Mouse (Mus musculus): ENCODE results near the gene Chst2.

The Chst2 gene

GRCm38 (mm10) chr9:95406571-95407561, at the start of gene Chst2:
TSS of gene Chst2 (minus strand) at chr9:95406722.
- DNase-seq, result peak; percentile 85 to 91

GRCm38 (mm10) chr9:95451931-95452330, 45.4 kb upstream of the Chst2 start:
- peak in 1 of 2 experiments; percentile 34 for DNase-seq

- no peak for DNase-seq
Observed at GRCm38 (mm10) chr9:95450586-95450985, 44.1 kb upstream of the Chst2 start.

- DNase-seq, result peak; percentile 38 to 58
Observed at GRCm38 (mm10) chr9:95442321-95442731, 35.8 kb upstream of the Chst2 start.

GRCm38 (mm10) chr9:95437883-95438282, 31.4 kb upstream of the Chst2 start:
- DNase-seq, result no peak

- no peak for DNase-seq
Observed at GRCm38 (mm10) chr9:95436294-95436613, 29.7 kb upstream of the Chst2 start.

- no peak for DNase-seq
Observed at GRCm38 (mm10) chr9:95435506-95436293, 29.2 kb upstream of the Chst2 start.

- no peak for DNase-seq
Observed at GRCm38 (mm10) chr9:95428277-95428676, 21.8 kb upstream of the Chst2 start.

GRCm38 (mm10) chr9:95413911-95414310, 7.4 kb upstream of the Chst2 start:
- DNase-seq, result no peak

- no peak for DNase-seq
Observed at GRCm38 (mm10) chr9:95412047-95412446, 5.5 kb upstream of the Chst2 start.

- peak in 1 of 2 experiments; percentile 34 for DNase-seq
Observed at GRCm38 (mm10) chr9:95407586-95408220, 1.2 kb upstream of the Chst2 start.

GRCm38 (mm10) chr9:95405946-95406570, 464 bp downstream of the Chst2 start:
- DNase-seq, result peak; percentile 53 to 59

- peak; percentile 56 to 68 for DNase-seq
Observed at GRCm38 (mm10) chr9:95405511-95405945, 994 bp downstream of the Chst2 start.

- peak; percentile 10 to 28 for DNase-seq
Observed at GRCm38 (mm10) chr9:95404811-95405465, 1.6 kb downstream of the Chst2 start.

- DNase-seq, result no peak
Observed at GRCm38 (mm10) chr9:95401686-95402085, 4.8 kb downstream of the Chst2 start.

- DNase-seq, result no peak
Observed at GRCm38 (mm10) chr9:95392011-95392410, 14.5 kb downstream of the Chst2 start.

- no peak for DNase-seq
Observed at GRCm38 (mm10) chr9:95389956-95390355, 16.6 kb downstream of the Chst2 start.

- DNase-seq, result no peak
Observed at GRCm38 (mm10) chr9:95387881-95388380, 18.6 kb downstream of the Chst2 start.

- peak; percentile 10 to 14 for DNase-seq
Observed at GRCm38 (mm10) chr9:95375966-95376365, 30.6 kb downstream of the Chst2 start.

GRCm38 (mm10) chr9:95375336-95375735, 31.2 kb downstream of the Chst2 start:
- DNase-seq, result no peak

GRCm38 (mm10) chr9:95373741-95374140, 32.8 kb downstream of the Chst2 start:
- DNase-seq, result no peak

GRCm38 (mm10) chr9:95365882-95366281, 40.6 kb downstream of the Chst2 start:
- no peak for DNase-seq
